Mouse (Mus musculus): Measurements from ENCODE around the gene Cd109.

Gene Cd109

GRCm38 (mm10) chr9:78646008-78646777 is 30.8 kb downstream of the Cd109 start:
- peak; percentile 65 for DNase-seq (ENCODE audit: extremely low spot score)

DNA sequence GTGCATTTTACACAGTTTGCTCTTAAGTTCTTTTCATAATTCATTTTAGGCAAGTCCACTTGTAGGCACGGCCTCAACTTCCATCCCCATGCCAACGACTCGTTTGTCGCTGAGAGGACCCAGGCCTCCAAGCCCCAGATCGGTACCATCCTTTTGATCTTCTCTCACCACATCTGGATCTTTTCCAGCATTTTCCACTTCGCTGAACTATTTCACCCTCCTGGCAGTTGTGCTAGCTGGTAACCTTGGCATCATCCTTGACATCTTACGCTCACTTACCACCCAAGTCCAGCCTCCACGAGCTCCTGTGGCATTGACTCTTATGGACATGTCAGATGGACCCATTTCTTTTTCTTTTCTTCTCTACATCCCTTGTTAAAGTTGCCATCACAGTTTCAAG is 33.3 kb downstream of the Cd109 start:
- DNase-seq (ENCODE audit: extremely low spot score), result no peak

DNA sequence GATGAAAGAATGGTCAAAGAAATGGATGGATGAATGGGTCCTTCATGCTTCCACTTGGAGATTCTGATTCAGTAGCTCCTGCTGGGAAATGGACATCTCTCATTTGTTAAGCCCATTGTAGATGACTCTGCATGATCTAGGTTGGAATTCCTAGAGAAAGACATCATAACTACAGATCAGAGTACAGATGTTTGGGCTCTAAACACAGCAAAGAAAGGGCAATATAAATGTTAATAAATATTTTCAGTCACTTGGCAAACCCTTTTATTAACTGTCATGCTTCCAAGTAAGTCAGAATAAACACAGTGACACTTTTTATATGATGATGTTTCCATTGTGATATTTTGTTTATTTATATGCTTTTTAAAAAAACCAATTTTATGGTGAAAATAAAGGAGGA is 34.1 kb downstream of the Cd109 start:
- no peak for DNase-seq (ENCODE audit: extremely low spot score)

DNA sequence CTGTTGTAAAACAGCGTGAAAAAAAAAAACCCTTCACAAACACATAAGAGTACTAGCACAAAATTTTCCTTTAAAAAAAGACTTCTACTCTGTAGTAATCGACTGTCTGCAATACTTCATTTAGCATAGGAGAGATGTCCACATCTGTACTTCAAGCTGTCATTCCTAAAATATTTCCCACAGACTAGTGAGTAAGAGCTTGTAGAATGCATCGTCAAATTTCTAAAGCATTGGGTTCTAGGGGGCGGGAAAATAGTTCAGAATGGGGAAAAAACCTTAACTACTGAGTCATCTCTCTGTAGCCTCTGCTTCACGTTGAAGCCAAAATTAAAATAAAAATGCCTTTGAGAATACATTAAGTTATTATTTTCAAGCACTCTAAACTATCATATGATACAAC is 42.2 kb downstream of the Cd109 start:
- DNase-seq (ENCODE audit: extremely low spot score), result no peak

GRCm38 (mm10) chr9:78671446-78671985 is 56.2 kb downstream of the Cd109 start:
- DNase-seq (ENCODE audit: extremely low spot score), result no peak

- peak; percentile 55 for DNase-seq (ENCODE audit: extremely low spot score)
These were observed 85.3 kb downstream of the Cd109 start for GRCm38 (mm10) chr9:78700691-78701090.

DNA sequence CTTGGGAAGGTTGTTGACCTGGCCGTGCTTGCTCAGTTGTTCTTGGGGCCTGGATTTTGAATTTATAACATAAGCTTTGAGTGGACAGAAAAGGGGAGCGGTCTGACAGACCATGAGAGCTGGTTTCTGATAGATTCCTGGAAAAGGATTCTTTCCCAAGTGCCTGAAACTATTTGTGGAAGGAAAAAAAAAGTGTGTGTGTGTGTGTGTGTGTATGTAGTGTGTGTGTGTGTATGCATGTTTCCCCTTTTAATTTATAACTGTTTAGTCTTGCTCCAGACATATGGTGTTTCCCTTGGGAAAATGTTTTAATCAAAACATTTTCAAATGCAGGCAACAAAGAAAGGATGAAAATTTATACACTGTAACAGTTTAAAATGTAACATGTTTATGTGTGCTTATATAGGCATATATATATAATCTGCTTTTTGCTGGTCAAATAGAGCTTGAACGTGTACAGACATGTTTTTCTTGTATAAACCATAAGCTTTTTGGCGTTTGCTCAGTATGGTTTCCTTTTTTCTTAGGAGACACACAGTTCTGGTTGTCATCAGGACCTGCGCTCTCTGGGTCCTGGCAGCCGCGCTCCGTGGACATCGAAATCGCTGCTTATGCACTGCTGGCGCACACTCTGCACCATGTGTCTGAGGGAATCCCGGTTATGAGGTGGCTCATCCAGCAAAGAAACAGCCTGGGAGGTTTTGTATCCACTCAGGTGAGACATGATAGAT is 87.3 kb downstream of the Cd109 start:
- DNase-seq (ENCODE audit: extremely low spot score), result no peak

DNA sequence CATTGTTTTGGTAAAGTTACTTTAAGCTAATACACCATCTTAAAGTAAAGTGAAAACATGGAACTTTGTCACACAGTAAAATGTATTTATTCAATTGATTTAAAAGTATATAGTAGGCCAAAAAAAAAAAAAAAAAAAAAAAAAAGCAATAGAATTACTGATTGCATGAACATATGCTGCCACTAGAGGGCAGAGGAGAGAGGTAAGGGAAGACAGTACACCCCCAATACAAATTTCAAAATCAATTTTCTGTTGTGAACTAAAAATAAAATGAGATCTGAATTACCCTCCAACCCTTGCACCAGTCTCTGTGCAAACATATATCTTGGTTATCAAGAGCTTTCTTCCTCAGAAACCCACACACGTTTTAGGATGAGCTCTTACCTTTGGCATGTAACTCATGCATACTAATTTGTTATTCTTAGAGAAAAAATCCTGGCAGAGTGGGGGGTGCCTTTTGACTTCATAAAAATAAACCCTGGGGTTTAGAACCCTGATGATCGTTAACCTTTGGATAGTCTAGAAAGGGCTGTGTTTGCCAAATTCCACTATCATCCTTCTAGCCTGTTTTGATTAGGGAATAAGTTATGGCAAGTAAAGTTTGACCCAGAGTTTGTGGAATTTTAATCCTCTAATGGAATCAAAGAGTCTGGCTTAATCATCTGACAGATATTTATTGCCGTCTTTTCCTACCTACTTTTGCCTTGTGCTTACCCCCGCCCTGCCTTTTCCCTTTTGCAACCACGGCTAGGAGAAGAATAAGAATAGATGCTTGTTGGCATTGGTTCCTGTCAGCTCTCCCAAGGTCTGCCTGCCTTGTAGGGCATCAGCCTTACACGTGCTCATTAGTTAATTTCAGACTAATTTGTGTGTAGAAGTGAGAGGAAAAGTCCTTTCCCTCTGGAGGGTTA is 105.8 kb downstream of the Cd109 start:
- no peak for DNase-seq (ENCODE audit: extremely low spot score)

- DNase-seq (ENCODE audit: extremely low spot score), result no peak
These were observed 116.6 kb downstream of the Cd109 start for GRCm38 (mm10) chr9:78731931-78732330.

DNA sequence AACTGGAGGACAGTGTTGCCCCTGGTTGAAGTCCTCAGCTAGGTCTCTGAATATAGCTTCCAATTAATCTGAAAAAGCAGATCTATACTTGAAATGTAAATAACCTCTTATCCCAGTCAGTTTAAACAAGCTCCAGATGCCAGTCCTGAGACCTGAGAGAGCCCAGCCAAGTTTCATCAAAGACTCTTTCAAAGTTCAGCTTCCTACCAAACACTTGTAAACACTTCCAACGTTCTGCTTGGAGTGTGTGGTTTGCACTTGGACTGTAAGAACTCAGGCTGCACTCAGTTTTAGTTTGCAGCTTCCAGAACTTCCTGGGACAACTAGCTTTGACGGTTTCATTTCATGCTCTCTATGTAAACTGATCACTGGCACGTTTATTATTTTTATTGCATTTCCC is 120.2 kb downstream of the Cd109 start:
- DNase-seq (ENCODE audit: extremely low spot score), result no peak

DNA sequence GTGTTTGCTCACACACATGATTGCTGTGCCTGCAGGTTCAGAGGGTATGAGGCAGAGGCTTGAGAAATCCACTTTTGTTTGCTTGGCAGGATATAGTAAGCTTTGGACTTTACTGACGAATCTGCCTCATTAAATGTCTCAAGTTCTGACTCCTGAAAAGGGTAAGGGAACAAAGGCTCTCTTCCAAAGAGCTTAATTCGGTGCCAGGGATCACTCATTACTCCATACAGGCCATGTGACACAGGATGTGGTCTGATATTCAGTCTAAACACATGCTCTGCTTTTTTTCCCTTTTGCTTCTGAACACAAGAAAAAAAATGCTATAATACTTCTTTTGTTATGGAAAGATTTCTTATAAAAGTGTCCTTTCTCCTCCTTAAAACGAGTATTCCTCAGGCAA is 126.7 kb downstream of the Cd109 start:
- DNase-seq (ENCODE audit: extremely low spot score), result no peak

DNA sequence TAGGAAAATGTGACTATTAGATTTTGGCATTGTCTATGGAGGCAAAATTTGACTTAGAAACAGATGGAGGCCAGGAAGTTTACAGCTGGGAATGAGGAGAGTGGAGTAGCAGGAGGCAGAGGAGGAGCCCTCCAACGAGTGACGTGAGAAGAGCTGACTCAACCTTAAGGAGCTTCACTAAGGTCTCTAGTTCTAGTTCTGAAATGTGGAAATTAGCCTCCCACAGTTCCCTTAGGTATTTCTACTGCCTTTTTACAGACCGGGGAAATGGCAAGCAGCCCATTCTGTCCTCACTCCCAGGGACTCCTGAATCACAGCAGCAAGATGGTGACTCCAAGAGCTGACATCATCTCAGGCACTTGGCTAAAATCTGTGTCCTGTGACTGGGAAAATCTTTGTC is 134.9 kb downstream of the Cd109 start:
- no peak for DNase-seq (ENCODE audit: extremely low spot score)
